Mouse (Mus musculus) heart, postnatal 0 days (tissue): Measurements from ENCODE around the gene Acap1.

ENCODE experiments used
- CTCF ChIP-seq: IDR thresholded peaks from 2 replicates; pipeline ENCODE4 v1.5.1; 2016; ENCODE audit warnings: antibody characterized with exemption, control low read depth, low read depth
- EP300 ChIP-seq: IDR thresholded peaks from 2 replicates; pipeline ENCODE4 v1.6.1; 2016; ENCODE audit warnings: antibody characterized with exemption, low read depth

GRCm38 (mm10) chr11:69930967-69931537 is 35.7 kb upstream of the Acap1 start:
- TF ChIP-seq CTCF = no peak
- no peak for TF ChIP-seq EP300
